Mouse (Mus musculus) gastrocnemius, postnatal 10 days (tissue): ENCODE data around the gene Glycam1. TPM values are rescaled to one million over a fixed set of nuclear protein-coding genes. Genes with fewer than 3 reads are reported as not detected.
"Not testable (repeated sequence)": the region's sequence is repeated elsewhere in the genome, so short reads cannot be mapped to it uniquely, and the experiment has no call there.

ENCODE experiments used
- DNase-seq: peaks from one replicate; pipeline ENCODE4 v3.0.0; 2021; ENCODE audit warnings: mixed read lengths
- long read RNA-seq, 2 experiments: library from polyadenylated mRNA; stranded (forward); transcript quantifications; one replicate each; pipeline ENCODE4 v2.0.0; 2021
- total RNA-seq, 2 experiments: library from RNA; stranded (reverse); gene quantifications; 2 replicates each; pipeline ENCODE4 v1.2.3; 2021

Glycam1 gene
- not detected for total RNA-seq
- long read RNA-seq, experiment 1, result 0 reads
- long read RNA-seq, experiment 2, result 0 reads

DNA sequence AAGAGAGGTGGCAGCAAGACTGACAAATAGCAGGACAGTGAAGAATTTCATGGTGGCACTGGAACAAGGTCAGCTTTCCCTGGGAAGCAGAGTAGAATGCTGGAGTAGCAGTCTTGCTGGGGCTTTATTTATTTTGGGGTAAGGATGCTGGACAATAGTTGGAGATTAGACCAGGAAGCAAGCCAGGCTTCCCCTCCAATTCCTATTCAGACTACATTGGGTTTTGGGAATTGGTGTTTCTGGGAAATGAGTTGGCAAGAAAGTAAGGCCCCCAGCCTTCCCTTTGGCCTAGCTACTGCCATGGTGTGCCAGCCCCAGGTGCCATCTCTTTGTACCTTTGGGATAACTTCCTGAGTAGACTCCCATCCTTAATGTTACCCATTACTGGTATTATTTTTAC, at the start of gene Glycam1:
Gene Glycam1 (minus strand): TSS at position 101 of the 400 bp plus-strand sequence.
- DNase-seq, result no peak

DNA sequence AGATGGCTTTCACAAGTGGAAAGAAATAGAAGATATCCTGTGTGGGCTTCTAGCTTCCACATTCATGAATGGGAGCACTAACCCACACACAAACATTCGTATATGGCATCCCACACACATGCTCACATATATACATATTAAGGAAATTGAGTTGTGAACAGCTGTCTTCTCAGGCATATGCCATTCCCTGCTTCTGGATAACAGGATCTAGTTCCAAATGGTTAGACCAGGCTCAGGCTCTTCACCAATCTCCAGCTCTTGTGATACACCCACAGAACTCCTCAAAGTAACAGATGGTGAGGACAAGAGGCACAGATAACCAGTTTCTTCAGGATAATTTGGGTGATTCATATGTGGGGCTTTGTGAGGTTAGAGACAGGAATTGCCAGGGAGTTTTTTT, 39.6 kb upstream of the Glycam1 start:
- no peak for DNase-seq

- DNase-seq, result no peak
These were observed 25.9 kb upstream of the Glycam1 start for GRCm38 (mm10) chr15:103590779-103591178.

DNA sequence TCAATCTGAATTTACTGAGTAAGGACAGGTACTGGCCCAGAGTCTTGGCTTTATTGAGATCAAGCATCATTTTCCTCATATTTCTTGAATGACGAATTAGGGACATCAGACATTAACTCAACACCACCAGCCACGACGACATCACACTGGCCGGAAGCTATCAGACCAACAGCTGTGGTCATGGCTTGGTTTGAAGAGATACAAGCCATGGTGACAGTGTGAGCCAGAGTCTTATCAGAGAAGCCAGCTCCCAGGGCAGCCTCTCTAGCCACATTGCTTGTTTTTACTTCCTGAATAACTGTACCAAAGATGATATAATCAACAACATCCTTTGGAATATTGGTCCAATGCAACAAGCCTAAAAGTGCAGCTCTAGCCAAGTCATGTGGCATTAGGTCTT, 22.9 kb upstream of the Glycam1 start:
- not testable (repeated sequence) for DNase-seq

GRCm38 (mm10) chr15:103585876-103586275, 21.0 kb upstream of the Glycam1 start:
- no peak for DNase-seq

GRCm38 (mm10) chr15:103552096-103552690, 12.7 kb downstream of the Glycam1 start:
- peak; percentile 44 for DNase-seq

DNA sequence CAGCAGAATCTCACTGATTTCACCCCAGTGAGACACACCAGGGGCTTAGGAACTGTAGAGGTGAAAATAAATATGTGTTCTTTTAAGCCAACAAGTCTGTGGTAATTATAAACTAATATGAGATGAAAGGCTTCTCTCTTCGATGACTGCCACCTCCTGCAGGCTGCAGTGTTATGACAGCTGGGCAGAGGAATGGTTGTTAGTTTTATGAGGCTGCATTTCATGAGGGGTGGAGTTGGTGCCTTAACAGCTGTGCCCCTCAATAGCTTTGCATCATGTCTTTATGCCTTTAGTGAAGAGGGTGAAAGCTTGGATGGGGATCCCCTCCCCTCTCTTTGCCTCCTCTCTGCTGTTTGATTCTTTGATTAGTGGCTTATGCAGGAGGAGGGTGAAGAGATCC, 13.8 kb downstream of the Glycam1 start:
- DNase-seq, result no peak

DNA sequence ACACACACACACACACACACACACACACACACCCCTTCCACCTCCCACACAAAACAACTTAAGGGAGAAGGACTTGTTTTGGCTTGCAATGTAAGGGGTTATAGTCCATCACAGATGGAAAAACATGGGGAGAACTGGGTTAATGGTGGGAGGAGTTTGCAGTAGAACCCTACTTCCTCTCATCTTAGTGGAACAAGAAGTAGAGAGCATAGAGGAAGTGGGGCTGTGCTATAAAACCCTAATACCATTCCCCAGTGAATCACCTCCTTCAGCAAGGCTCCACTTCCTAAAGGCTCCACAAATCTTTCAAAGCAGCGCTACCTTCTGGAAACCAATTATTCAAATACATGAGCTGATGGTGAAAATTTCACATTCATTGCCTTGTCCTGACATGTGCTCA, 15.4 kb downstream of the Glycam1 start:
- no peak for DNase-seq

GRCm38 (mm10) chr15:103547983-103548382, 16.9 kb downstream of the Glycam1 start:
- DNase-seq, result no peak

DNA sequence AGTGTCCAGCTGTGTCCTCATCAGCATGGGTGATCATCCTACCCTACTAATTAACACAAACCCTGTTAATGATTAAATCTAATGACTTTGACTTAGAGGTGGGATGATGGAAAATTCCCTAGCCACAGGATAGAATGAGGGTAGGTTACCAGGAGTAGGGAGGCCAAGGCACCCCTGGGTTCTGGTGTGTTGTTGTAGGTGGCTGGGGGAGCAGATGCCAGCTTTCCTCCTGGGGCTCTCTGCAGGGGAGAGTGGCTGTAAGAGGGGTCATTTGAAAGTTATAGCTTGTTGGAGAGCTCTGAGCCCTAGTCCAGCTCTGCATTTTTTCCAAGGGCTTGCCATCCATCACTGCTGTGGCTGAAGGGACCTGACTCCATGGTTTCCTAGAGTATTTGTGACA, 22.4 kb downstream of the Glycam1 start:
- no peak for DNase-seq

DNA sequence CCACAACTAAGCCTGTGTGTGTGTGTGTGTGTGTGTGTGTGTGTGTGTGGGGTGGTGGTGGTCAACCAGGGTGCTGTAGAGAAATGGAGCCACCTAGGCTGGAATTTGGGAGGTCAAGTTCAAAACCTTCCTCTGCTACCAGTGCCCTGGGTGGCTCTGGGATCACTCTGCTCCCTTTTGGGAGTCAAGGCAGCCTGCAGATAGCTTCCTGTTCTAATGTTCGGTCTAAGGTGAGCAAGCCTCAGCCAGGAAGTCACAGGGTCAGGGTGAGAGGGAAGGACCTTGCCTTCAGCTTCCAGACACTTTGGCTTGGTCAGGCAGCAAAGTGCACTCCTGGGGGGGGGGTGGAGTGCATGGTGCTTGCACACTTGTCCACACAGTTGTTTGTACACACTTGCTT, 24.2 kb downstream of the Glycam1 start:
- no peak for DNase-seq

DNA sequence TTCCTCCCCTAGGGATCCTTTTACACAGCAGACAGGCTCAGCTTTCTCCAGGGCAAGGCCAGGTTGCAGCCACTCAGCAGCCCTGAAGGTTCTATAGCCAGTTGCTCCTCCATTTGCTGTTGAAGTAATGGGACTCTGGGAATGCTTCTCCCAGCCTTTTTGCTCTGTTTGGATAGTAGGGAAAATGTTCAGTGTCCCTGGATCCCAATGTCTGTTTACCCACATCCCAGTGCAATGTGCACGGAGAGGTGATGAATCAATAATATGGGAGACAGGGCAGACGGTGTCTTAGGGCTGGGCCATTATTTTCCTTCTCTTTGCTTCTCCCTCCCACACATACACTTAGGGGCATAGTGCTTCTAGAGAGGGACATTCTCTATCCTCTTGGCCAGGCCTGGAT, 25.6 kb downstream of the Glycam1 start:
- DNase-seq, result no peak

GRCm38 (mm10) chr15:103537822-103538213, 27.1 kb downstream of the Glycam1 start, which contains the start of gene Ppp1r1a:
TSS of gene Ppp1r1a (minus strand) at chr15:103538003.
- peak; percentile 70 for DNase-seq

DNA sequence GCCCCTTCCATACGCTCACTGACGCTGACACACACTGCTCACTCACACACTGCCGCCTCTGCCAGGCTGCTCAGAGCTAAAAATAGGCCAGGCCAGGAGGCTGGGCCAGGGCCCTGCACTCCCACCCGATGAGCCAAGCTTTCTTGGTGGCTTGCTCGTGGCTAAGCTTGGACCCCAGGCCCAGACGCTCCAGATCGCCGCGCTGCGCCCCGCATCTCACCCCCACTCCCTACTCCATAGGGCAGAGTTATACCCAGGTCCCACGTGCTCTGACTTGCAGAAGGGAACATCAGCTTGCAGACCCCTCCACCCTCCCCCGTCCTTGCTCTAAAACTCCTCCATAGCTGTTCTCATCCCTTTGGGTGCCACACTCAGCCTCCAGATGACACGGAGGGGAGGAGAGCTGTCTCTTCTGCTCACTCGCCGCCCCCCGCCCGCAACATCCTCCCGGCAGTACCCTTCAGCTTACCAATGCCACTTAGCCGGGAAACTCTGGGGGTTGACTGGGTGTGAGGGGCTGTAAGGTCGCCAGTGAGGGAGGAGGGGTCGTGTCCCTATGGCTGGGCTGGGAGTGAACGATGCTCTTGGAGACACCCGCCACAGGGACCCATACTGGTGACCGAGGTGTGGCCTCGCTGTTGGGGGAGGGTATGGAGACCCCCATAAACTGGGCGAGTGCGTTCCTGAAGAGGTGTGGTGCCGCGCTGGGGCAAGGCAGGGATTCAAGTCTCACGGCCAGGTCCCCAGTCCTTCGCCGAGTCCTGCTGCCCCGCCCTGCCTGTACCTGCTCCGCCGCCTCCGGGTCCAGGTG, 27.7 kb downstream of the Glycam1 start:
- DNase-seq, result no peak

DNA sequence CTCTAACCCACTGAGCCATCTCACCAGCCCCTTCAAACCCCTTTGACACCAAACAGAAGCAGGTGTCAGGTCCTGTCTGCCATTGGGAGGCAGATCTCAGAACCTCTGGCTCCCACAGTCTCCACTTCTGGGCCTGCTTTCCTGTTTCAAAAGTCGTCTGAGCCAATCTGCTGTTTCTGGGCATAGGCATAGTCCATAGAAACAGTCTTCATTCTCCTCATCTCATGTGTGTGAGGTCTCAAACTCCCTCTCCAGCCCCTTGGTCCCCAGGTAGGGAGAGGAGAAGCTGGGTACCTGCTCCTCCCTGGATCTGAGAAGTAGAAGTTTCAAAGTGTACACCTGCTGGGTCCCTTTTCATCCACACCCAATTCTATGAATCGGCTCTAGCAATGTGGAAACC, 28.4 kb downstream of the Glycam1 start:
- DNase-seq, result no peak

GRCm38 (mm10) chr15:103535786-103536185, 29.1 kb downstream of the Glycam1 start:
- no peak for DNase-seq

DNA sequence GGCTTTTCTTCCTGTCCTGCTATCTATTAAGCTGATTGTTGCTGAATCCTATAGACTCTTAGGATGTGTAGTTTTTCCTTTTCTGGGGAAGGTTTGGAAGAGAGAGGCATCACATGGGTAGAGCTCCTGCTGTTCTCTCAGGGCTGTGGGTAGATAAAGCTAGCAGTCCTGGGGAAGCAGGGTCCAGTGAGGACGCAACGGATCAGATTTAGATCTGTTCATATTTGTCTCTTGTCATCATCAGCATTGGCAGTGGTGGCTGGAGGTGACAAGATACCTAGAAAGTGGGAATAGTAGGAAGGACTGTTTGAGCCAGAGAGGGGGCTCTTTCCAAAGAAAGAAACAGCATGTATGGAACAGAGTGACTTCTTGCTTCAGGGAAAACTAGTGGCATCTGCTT, 29.9 kb downstream of the Glycam1 start:
- no peak for DNase-seq

- no peak for DNase-seq
These were observed 30.7 kb downstream of the Glycam1 start for GRCm38 (mm10) chr15:103534054-103534620.

- DNase-seq, result peak; percentile 26
These were observed 34.5 kb downstream of the Glycam1 start for GRCm38 (mm10) chr15:103530372-103530771.

DNA sequence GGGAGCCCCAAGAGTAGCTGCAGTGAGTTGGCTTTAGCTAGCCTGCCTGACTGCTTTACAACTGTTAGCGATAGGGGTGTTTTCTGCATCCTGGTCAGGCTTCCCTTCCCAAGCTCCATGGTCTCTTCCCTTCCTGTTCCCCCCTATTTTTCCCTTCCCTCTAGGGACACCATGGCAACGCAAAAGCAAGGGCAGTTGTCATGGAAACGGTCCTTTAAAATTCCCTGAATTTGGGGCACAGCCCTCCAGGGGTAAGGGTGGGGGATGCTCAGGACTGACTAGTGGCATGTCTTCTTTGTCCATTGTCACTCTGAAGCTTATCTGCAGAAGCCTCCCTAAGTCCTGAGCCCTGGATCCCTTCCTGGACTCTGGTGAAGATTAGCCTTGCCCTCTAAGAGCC, 41.7 kb downstream of the Glycam1 start:
- DNase-seq, result no peak

DNA sequence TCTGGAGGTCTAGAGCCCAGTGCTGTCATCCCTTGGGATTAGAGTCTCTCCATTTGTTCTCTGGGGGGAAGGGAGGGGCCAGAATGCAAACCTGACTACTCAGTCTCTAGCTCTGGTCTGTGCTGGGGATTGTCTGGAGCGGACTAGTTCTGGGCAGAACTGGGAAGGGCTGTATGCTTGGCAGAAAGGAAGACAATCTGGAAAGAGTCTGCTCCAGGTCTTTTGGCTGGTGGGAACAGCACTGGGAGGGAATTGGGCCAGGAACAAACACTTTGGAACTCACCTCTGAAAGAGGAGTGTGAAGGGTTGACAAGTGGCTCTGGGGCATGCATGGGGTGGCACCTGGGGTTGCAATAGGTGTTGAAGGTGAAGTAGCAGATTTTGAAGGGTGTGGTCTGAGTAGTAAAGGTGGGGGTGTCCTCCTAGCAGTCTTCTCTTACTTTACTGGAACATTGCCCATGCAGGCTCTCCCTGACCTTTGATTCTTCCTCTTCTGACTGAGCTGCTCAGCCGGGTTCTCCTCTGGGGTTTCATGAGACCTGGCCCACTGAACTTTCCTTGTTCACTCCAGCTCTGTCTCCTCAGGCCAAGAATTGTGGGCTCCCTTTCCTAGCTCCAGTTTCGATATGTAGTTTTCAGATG, 42.3 kb downstream of the Glycam1 start:
- no peak for DNase-seq

- no peak for DNase-seq
These were observed 45.2 kb downstream of the Glycam1 start for GRCm38 (mm10) chr15:103519386-103520378.
